Mouse (Mus musculus): ENCODE data around the gene Ccdc181.

DNA sequence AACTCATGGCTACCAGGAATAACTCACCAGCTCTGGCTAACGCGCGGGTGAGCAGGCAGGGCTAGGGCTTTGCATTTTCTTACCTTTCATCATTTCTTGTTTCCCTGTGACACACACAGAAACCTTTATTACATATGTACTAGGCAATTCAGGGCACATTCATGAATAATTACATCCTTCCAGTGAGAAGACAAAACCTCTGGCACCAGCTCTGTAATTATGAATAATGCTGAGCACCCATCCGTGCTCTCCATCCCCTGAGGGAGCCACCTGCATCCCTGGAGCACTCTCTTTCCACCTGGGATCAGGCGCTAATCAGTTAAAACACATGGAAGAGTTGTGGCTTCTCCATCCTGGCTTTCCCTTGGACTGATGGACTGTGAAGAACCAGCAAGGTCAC lies 28.4 kb downstream of the Ccdc181 start, which contains the start of gene Nme7:
- TF ChIP-seq CTCF (IDR thresholded peaks at IDR 0.05; ENCODE audit: low read depth) (no peak), EP300 (IDR thresholded peaks at IDR 0.05; ENCODE audit: low read depth) (no peak)

All from liver, postnatal 0 days (tissue).